Mouse (Mus musculus): ENCODE measurements around the gene Myct1. TPM values are rescaled to one million over a fixed set of nuclear protein-coding genes. Genes with fewer than 3 reads are reported as not detected.

The Myct1 gene
- polyA plus RNA-seq, 1 experiment from 2014 or later = 4.7 TPM

- no peak for ATAC-seq (replicated peaks; ENCODE audit: low FRiP score, low TSS enrichment, low read depth)
- H3K9me3 ChIP-seq (ENCODE audit: control insufficient read depth, low read length) = no peaks in the 10 kb centered on the region
Measured at GRCm38 (mm10) chr10:5637322-5637721, 43.7 kb downstream of the Myct1 start.

GRCm38 (mm10) chr10:5639112-5639511 is 45.5 kb downstream of the Myct1 start, which contains the start of gene Vip:
Gene Vip (plus strand): TSS chr10:5639218.
- 24% methylated on average over 8 of the region's 8 CpGs for WGBS
- no peak within 1 kb of the TSS for H3K9ac ChIP-seq (ENCODE audit: low read length)
- no peaks in the 10 kb centered on the region for H3K36me3 ChIP-seq (ENCODE audit: control insufficient read depth, insufficient read depth, low read length)
- H3K4me2 ChIP-seq (ENCODE audit: low read length) = no peak within 1 kb of the TSS
- H3K27me3 ChIP-seq (replicated peaks; ENCODE audit: control insufficient read depth, insufficient read depth, low read length) = no peaks in the 10 kb centered on the region
- no peak within 1 kb of the TSS for H3K4me3 ChIP-seq (ENCODE audit: low read depth, low read length)
- DNase-seq (ENCODE audit: low spot score) (peak; percentile 77), ATAC-seq (replicated peaks; ENCODE audit: low FRiP score, low TSS enrichment, low read depth) (no peak)
- H3K4me1 ChIP-seq (replicated peaks; ENCODE audit: control insufficient read depth, insufficient read depth, low read length) = no peaks in the 10 kb centered on the region
- no peaks in the 10 kb centered on the region for H3K9me3 ChIP-seq (ENCODE audit: control insufficient read depth, low read length)
- H3K27ac ChIP-seq (ENCODE audit: low read depth) = no peak within 1 kb of the TSS

More at GRCm38 (mm10) chr10:5637322-5637721, 43.7 kb downstream of the Myct1 start:
- H3K9ac ChIP-seq (ENCODE audit: low read length) = no peak overlapping the region
- no peak overlapping the region for H3K4me3 ChIP-seq (ENCODE audit: low read depth, low read length)
- H3K36me3 ChIP-seq (ENCODE audit: control insufficient read depth, insufficient read depth, low read length) = no peaks in the 10 kb centered on the region
- no peaks in the 10 kb centered on the region for H3K27me3 ChIP-seq (replicated peaks; ENCODE audit: control insufficient read depth, insufficient read depth, low read length)
- no peak for DNase-seq (ENCODE audit: low spot score)
- no peak overlapping the region for H3K27ac ChIP-seq (ENCODE audit: low read depth)
- no peak overlapping the region for H3K4me2 ChIP-seq (ENCODE audit: low read length)
- H3K4me1 ChIP-seq (replicated peaks; ENCODE audit: control insufficient read depth, insufficient read depth, low read length) = no peaks in the 10 kb centered on the region
- WGBS = 83% methylated on average over 4 of the region's 4 CpGs

Other genes with a start within 250 kb of the Myct1 start
- 13.2 and 13.3 TPM in 2 replicates for gene Syne1, start 42.3 kb upstream of the Myct1 start, polyA plus RNA-seq (2014; fragmentation: Nextera tagmentation; extraction: Ambion mirVana)
- 22.7 and 23.7 TPM in 2 replicates for gene Vip, start 45.4 kb downstream of the Myct1 start, polyA plus RNA-seq (2014; fragmentation: Nextera tagmentation; extraction: Ambion mirVana)
- gene Fbxo5, start 211.8 kb downstream of the Myct1 start, polyA plus RNA-seq (2014; fragmentation: Nextera tagmentation; extraction: Ambion mirVana) = 61.4 and 66.9 TPM in 2 replicates
- gene Mtrf1l, start 230.1 kb downstream of the Myct1 start, polyA plus RNA-seq (2014; fragmentation: Nextera tagmentation; extraction: Ambion mirVana) = 18.5 and 21.9 TPM in 2 replicates

Data from intestine, embryonic 14.5 days (tissue).